In genomic region chr3:25672779-25673178, GRCm38 (mm10) we compare ENCODE assay signal across 9 mouse cellular contexts.
ATAC-seq lines count a peak whose summit lies in the region.
"Had no signal": no experiment of that assay in that cellular context is flagged by ENCODE, and none has a peak within 500 bp of the region (broad histone marks: within the 10 kb centered on the region; RNA-seq: fewer than 3 reads in every experiment).

No protein-coding gene starts in this region.

- H3K4me2 ChIP-seq in forebrain, embryonic 15.5 days (replicated peaks) = no peak overlapping the region
- no peak overlapping the region for H3K4me2 ChIP-seq in forebrain, embryonic 12.5 days
- no peak overlapping the region for H3K4me2 ChIP-seq in midbrain, embryonic 12.5 days (replicated peaks)
- no peak overlapping the region for H3K4me2 ChIP-seq in midbrain, embryonic 15.5 days
- H3K4me2 ChIP-seq: embryonic facial prominence, embryonic 13.5 days; embryonic facial prominence, embryonic 15.5 days had no signal

- H3K9me3 ChIP-seq in forebrain, embryonic 15.5 days = no peaks in the 10 kb centered on the region
- no peaks in the 10 kb centered on the region for H3K9me3 ChIP-seq in forebrain, embryonic 12.5 days
- H3K9me3 ChIP-seq in midbrain, embryonic 12.5 days = no peaks in the 10 kb centered on the region
- H3K9me3 ChIP-seq in midbrain, embryonic 15.5 days = no peaks in the 10 kb centered on the region
- H3K9me3 ChIP-seq: embryonic facial prominence, embryonic 13.5 days; embryonic facial prominence, embryonic 15.5 days; forebrain, embryonic 10.5 days had no signal

- ATAC-seq in forebrain, embryonic 15.5 days (replicated peaks) = 0 out of 2 replicates have a peak, but pooled peaks have one; percentile 38
- no peak for ATAC-seq in forebrain, embryonic 12.5 days (ENCODE audit: low FRiP score)
- peak; percentile 71; the same call in 1 of the 2 replicates for ATAC-seq in midbrain, embryonic 12.5 days (ENCODE audit: low FRiP score, low read depth)
- ATAC-seq in midbrain, embryonic 15.5 days (replicated peaks) = no peak
- ATAC-seq: forebrain, embryonic 16.5 days had no signal

- H3K9ac ChIP-seq in forebrain, embryonic 15.5 days (replicated peaks) = no peak overlapping the region
- H3K9ac ChIP-seq in forebrain, embryonic 12.5 days = no peak overlapping the region
- no peak overlapping the region for H3K9ac ChIP-seq in midbrain, embryonic 12.5 days (replicated peaks)
- H3K9ac ChIP-seq in midbrain, embryonic 15.5 days = no peak overlapping the region
- H3K9ac ChIP-seq: embryonic facial prominence, embryonic 13.5 days; embryonic facial prominence, embryonic 15.5 days had no signal

- no peak overlapping the region for H3K4me3 ChIP-seq in forebrain, embryonic 15.5 days
- H3K4me3 ChIP-seq in forebrain, embryonic 12.5 days (replicated peaks) = no peak overlapping the region
- H3K4me3 ChIP-seq in midbrain, embryonic 12.5 days = no peak overlapping the region
- no peak overlapping the region for H3K4me3 ChIP-seq in midbrain, embryonic 15.5 days
- H3K4me3 ChIP-seq: embryonic facial prominence, embryonic 13.5 days; embryonic facial prominence, embryonic 15.5 days; erythroblast, embryonic 14.5 days; forebrain, embryonic 10.5 days had no signal

- no peak overlapping the region for H3K27ac ChIP-seq in forebrain, embryonic 15.5 days (replicated peaks)
- no peak overlapping the region for H3K27ac ChIP-seq in forebrain, embryonic 12.5 days
- no peak overlapping the region for H3K27ac ChIP-seq in midbrain, embryonic 12.5 days (replicated peaks)
- H3K27ac ChIP-seq in midbrain, embryonic 15.5 days = no peak overlapping the region
- H3K27ac ChIP-seq: embryonic facial prominence, embryonic 13.5 days; embryonic facial prominence, embryonic 15.5 days; forebrain, embryonic 10.5 days had no signal

- H3K27me3 ChIP-seq in forebrain, embryonic 15.5 days = no peaks in the 10 kb centered on the region
- no peaks in the 10 kb centered on the region for H3K27me3 ChIP-seq in forebrain, embryonic 12.5 days
- H3K27me3 ChIP-seq in midbrain, embryonic 12.5 days = no peaks in the 10 kb centered on the region
- H3K27me3 ChIP-seq in midbrain, embryonic 15.5 days (replicated peaks) = no peaks in the 10 kb centered on the region
- H3K27me3 ChIP-seq: embryonic facial prominence, embryonic 13.5 days; embryonic facial prominence, embryonic 15.5 days had no signal

- no peaks in the 10 kb centered on the region for H3K36me3 ChIP-seq in forebrain, embryonic 15.5 days
- no peaks in the 10 kb centered on the region for H3K36me3 ChIP-seq in forebrain, embryonic 12.5 days (replicated peaks)
- no peaks in the 10 kb centered on the region for H3K36me3 ChIP-seq in midbrain, embryonic 12.5 days
- H3K36me3 ChIP-seq in midbrain, embryonic 15.5 days (replicated peaks) = no peaks in the 10 kb centered on the region
- H3K36me3 ChIP-seq: embryonic facial prominence, embryonic 13.5 days; embryonic facial prominence, embryonic 15.5 days; forebrain, embryonic 10.5 days had no signal

- peaks cover 4% of the 10 kb centered on the region; the same call in 1 of the 2 replicates for H3K4me1 ChIP-seq in forebrain, embryonic 15.5 days
- peaks cover 10% of the 10 kb centered on the region; the same call in 1 of the 2 replicates for H3K4me1 ChIP-seq in forebrain, embryonic 12.5 days
- H3K4me1 ChIP-seq in midbrain, embryonic 12.5 days = 0 out of 2 replicates have a peak, but pooled peaks cover 7% of the 10 kb centered on the region
- peaks cover 8% of the 10 kb centered on the region for H3K4me1 ChIP-seq in midbrain, embryonic 15.5 days
- H3K4me1 ChIP-seq: embryonic facial prominence, embryonic 13.5 days; embryonic facial prominence, embryonic 15.5 days; forebrain, embryonic 10.5 days had no signal

- WGBS in forebrain, embryonic 15.5 days = 37% methylated on average over 4 of the region's 4 CpGs
- WGBS in forebrain, embryonic 12.5 days = 46% methylated on average over 4 of the region's 4 CpGs
- 73% methylated on average over 4 of the region's 4 CpGs for WGBS in midbrain, embryonic 12.5 days
- 52% methylated on average over 4 of the region's 4 CpGs for WGBS in midbrain, embryonic 15.5 days

Comparison
In these comparisons a context has a peak if more than half of its experiments do, and no peak if none do; other contexts are left out.
1. ATAC-seq: peak in forebrain, embryonic 15.5 days (single experiment) and midbrain, embryonic 12.5 days (single experiment); none in forebrain, embryonic 12.5 days (single experiment) and midbrain, embryonic 15.5 days (single experiment).